Mouse (Mus musculus) forebrain, embryonic 14.5 days (tissue): ENCODE measurements around the gene Des. TPM values are rescaled to one million over a fixed set of nuclear protein-coding genes. Genes with fewer than 3 reads are reported as not detected.

Source experiments
- ATAC-seq: fragments of 200-750 bp; cut with Nextera tagmentation; 2 replicates; pipeline ENCODE4 v1.8.0; 2017; ENCODE audit warnings: mild to moderate bottlenecking, moderate library complexity
- DNase-seq: peaks from one replicate; pipeline ENCODE4 v3.0.0-alpha.2; 2015; ENCODE audit warnings: low spot score
- H3K27ac ChIP-seq: fragments of 300-500 bp; sonication (generic); 2 replicates; pipeline ENCODE4 v1.5.1; 2014; ENCODE audit warnings: low read depth, mild to moderate bottlenecking, control low read depth, low read length, moderate library complexity
- H3K27me3 ChIP-seq: fragments of 300-500 bp; sonication (generic); replicated peaks from 2 replicates; pipeline ENCODE4 v1.6.1; 2014; ENCODE audit warnings: low read length, control low read depth, mixed read lengths; ENCODE audit not compliant: control insufficient read depth, insufficient read depth
- H3K36me3 ChIP-seq: fragments of 300-500 bp; sonication (generic); 2 replicates; pipeline ENCODE4 v1.6.1; 2014; ENCODE audit warnings: low read length, control low read depth; ENCODE audit not compliant: control insufficient read depth, insufficient read depth
- H3K4me1 ChIP-seq: fragments of 300-500 bp; sonication (generic); 2 replicates; pipeline ENCODE4 v1.6.1; 2014; ENCODE audit warnings: antibody characterized with exemption, low read length, control low read depth; ENCODE audit not compliant: control insufficient read depth, insufficient read depth
- H3K4me2 ChIP-seq: fragments of 300-500 bp; sonication (generic); 2 replicates; pipeline ENCODE4 v1.6.1; 2014; ENCODE audit warnings: mild to moderate bottlenecking, control low read depth, low read length
- H3K4me3 ChIP-seq: fragments of 300-500 bp; sonication (generic); 2 replicates; pipeline ENCODE4 v1.5.1; 2014; ENCODE audit warnings: low read depth, low read length, control low read depth
- H3K9ac ChIP-seq: fragments of 300-500 bp; sonication (generic); 2 replicates; pipeline ENCODE4 v1.6.1; 2014; ENCODE audit warnings: mild to moderate bottlenecking, low read length, control low read depth, moderate library complexity
- H3K9me3 ChIP-seq: fragments of 300-500 bp; sonication (generic); replicated peaks from 2 replicates; pipeline ENCODE4 v1.6.1; 2016; ENCODE audit warnings: low read length, control low read depth, mixed read lengths; ENCODE audit not compliant: control insufficient read depth
- WGBS: fragments of 180-500 bp; shearing (Covaris S2); extraction: QIAGEN DNeasy Blood & Tissue Kit; methylation state at CpG from one replicate; pipeline ENCODE4 v1.1.7; 2014; 5-methylcytosine and 5-hydroxymethylcytosine counted together
- polyA plus RNA-seq: library from polyadenylated mRNA; unstranded; fragments of >200 nt; fragmentation: Nextera tagmentation; extraction: Ambion mirVana; gene quantifications from 2 replicates; pipeline ENCODE4 v1.2.1, GENCODE M21; 2014

Gene Des
- polyA plus RNA-seq, 1 experiment from 2014 or later: 1.4 TPM

DNA sequence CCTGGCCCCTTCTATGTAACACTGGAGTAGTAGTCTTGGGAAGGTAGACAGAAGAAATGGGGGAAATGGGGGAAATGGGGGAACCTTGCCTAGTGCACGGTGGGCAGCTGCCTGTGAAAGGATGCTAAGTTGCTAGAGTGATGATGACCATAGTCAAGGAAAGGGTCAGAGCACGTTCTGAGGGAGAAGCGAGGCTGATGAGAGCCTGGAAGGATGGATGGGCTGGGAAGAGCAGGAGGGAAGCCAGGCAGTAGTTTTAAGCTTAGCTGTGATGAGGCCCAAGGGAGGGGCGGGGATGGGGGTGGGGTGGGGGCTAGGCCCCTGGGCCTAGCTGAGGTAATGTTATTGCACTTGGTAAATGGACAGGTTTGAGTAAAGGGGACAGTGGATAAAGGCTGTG is 994 bp downstream of the Des start:
- Histone ChIP-seq H3K4me1 (peaks cover 3% of the 10 kb centered on the region), H3K27ac (no peak overlapping the region), H3K27me3 (peaks cover 41% of the 10 kb centered on the region), H3K9ac (no peak overlapping the region), H3K9me3 (no peaks in the 10 kb centered on the region), H3K36me3 (no peaks in the 10 kb centered on the region), H3K4me2 (no peak overlapping the region), H3K4me3 (no peak overlapping the region)
- ATAC-seq (no peak), DNase-seq (no peak)
- WGBS: 41% methylated on average over 4 of the region's 4 CpGs

DNA sequence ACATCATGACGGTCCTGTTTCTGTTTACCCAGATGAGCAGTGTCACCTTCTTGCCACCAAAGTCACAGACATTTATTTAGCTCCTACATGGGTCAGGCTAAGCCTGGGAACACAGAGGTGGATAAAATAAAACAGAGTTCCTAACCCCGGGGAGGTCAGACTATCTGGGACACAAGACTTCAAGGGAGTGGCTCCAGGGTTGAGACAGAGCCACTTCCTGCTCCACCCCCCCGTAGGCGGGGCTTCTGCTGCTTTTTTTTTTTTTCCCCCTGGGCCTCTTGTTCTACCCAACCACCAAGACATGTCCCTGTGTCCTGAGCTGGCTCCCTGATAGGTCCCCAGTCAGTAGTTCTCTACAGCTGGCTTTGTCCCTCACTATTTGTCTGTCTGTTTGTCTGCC is 1.6 kb downstream of the Des start:
- peaks cover 41% of the 10 kb centered on the region for H3K27me3 ChIP-seq
- no peak overlapping the region for H3K27ac ChIP-seq
- no peaks in the 10 kb centered on the region for H3K9me3 ChIP-seq
- 50% methylated on average over 4 of the region's 4 CpGs for WGBS
- H3K9ac ChIP-seq: no peak overlapping the region
- H3K4me3 ChIP-seq: no peak overlapping the region
- no peak overlapping the region for H3K4me2 ChIP-seq
- H3K36me3 ChIP-seq: no peaks in the 10 kb centered on the region
- DNase-seq: no peak
- peaks cover 3% of the 10 kb centered on the region for H3K4me1 ChIP-seq
- ATAC-seq: no peak

- no peak for ATAC-seq
Measured at GRCm38 (mm10) chr1:75363868-75364267, 3.7 kb downstream of the Des start.

GRCm38 (mm10) chr1:75365510-75366137 is 5.5 kb downstream of the Des start:
- peaks cover 2% of the 10 kb centered on the region for H3K4me1 ChIP-seq
- no peaks in the 10 kb centered on the region for H3K36me3 ChIP-seq
- DNase-seq (peak; percentile 52), ATAC-seq (no peak)
- H3K4me3 ChIP-seq: no peak overlapping the region
- no peak overlapping the region for H3K4me2 ChIP-seq
- peaks cover 21% of the 10 kb centered on the region for H3K27me3 ChIP-seq
- WGBS: 39% methylated on average over 14 of the region's 14 CpGs
- no peak overlapping the region for H3K27ac ChIP-seq
- H3K9ac ChIP-seq: no peak overlapping the region
- no peaks in the 10 kb centered on the region for H3K9me3 ChIP-seq

More at GRCm38 (mm10) chr1:75363868-75364267, 3.7 kb downstream of the Des start:
- H3K9ac ChIP-seq: no peak overlapping the region
- peaks cover 38% of the 10 kb centered on the region for H3K27me3 ChIP-seq
- H3K36me3 ChIP-seq: no peaks in the 10 kb centered on the region
- H3K4me2 ChIP-seq: no peak overlapping the region
- no peak overlapping the region for H3K27ac ChIP-seq
- H3K4me3 ChIP-seq: no peak overlapping the region
- H3K4me1 ChIP-seq: peaks cover 3% of the 10 kb centered on the region
- 85% methylated on average over 3 of the region's 3 CpGs for WGBS
- DNase-seq: no peak
- H3K9me3 ChIP-seq: no peaks in the 10 kb centered on the region

- no peak overlapping the region for H3K4me2 ChIP-seq
- ATAC-seq: no peak
Measured at GRCm38 (mm10) chr1:75369360-75369983, 9.3 kb downstream of the Des start.

GRCm38 (mm10) chr1:75369984-75370660 is 10.0 kb downstream of the Des start:
- Histone ChIP-seq H3K27ac (no peak overlapping the region), H3K4me1 (peaks cover under 1% of the 10 kb centered on the region), H3K27me3 (peaks cover 9% of the 10 kb centered on the region; the same call in 1 of the 2 replicates), H3K9ac (no peak overlapping the region), H3K4me3 (no peak overlapping the region), H3K36me3 (no peaks in the 10 kb centered on the region), H3K4me2 (no peak overlapping the region), H3K9me3 (no peaks in the 10 kb centered on the region)
- WGBS: 53% methylated on average over 13 of the region's 13 CpGs
- DNase-seq (no peak), ATAC-seq (no peak)

More at GRCm38 (mm10) chr1:75369360-75369983, 9.3 kb downstream of the Des start:
- no peak for DNase-seq
- H3K27me3 ChIP-seq: 0 out of 2 replicates have a peak, but pooled peaks cover 5% of the 10 kb centered on the region
- no peak overlapping the region for H3K9ac ChIP-seq
- no peak overlapping the region for H3K27ac ChIP-seq
- H3K4me3 ChIP-seq: no peak overlapping the region
- no peaks in the 10 kb centered on the region; the same call in 1 of the 2 replicates for H3K4me1 ChIP-seq
- H3K9me3 ChIP-seq: no peaks in the 10 kb centered on the region
- 57% methylated on average over 25 of the region's 25 CpGs for WGBS
- H3K36me3 ChIP-seq: no peaks in the 10 kb centered on the region

GRCm38 (mm10) chr1:75371317-75372095 is 11.4 kb downstream of the Des start:
- Histone ChIP-seq H3K36me3 (no peaks in the 10 kb centered on the region), H3K27ac (no peak overlapping the region), H3K9me3 (no peaks in the 10 kb centered on the region), H3K4me3 (no peak overlapping the region), H3K4me2 (no peak overlapping the region), H3K27me3 (peaks cover 14% of the 10 kb centered on the region; the same call in 1 of the 2 replicates), H3K9ac (no peak overlapping the region), H3K4me1 (peaks cover 6% of the 10 kb centered on the region)
- no peak for DNase-seq
- WGBS: 59% methylated on average over 13 of the region's 13 CpGs
- ATAC-seq: no peak

- peaks cover 6% of the 10 kb centered on the region for H3K4me1 ChIP-seq
- peaks cover 14% of the 10 kb centered on the region; the same call in 1 of the 2 replicates for H3K27me3 ChIP-seq
- H3K4me2 ChIP-seq: no peak overlapping the region
- no peaks in the 10 kb centered on the region for H3K9me3 ChIP-seq
- no peak overlapping the region for H3K27ac ChIP-seq
- no peak for ATAC-seq
- H3K9ac ChIP-seq: no peak overlapping the region
- no peak overlapping the region for H3K4me3 ChIP-seq
- WGBS: 79% methylated on average over 3 of the region's 3 CpGs
- H3K36me3 ChIP-seq: no peaks in the 10 kb centered on the region
- DNase-seq: no peak
Measured at GRCm38 (mm10) chr1:75372450-75372849, 12.3 kb downstream of the Des start.
